In genomic region chr11:43569595-43569994, GRCm38 (mm10) we compare ENCODE assay signal across 8 mouse cellular contexts. TPM values are rescaled to one million over a fixed set of nuclear protein-coding genes. Genes with fewer than 3 reads are reported as not detected.
DNase-seq lines count a peak whose midpoint lies in the region; ATAC-seq and TF ChIP-seq lines count a peak whose summit lies in the region.

No protein-coding gene starts in this region.

- no peak for TF ChIP-seq CTCF in brain, embryonic 14.5 days (IDR thresholded peaks at IDR 0.05; ENCODE audit: borderline replicate concordance, extremely low read depth, insufficient read depth, insufficient read length)

- no peaks in the 10 kb centered on the region for H3K36me3 ChIP-seq in stomach, embryonic 16.5 days (ENCODE audit: control insufficient read depth, insufficient read depth, low read length)

- peaks cover 10% of the 10 kb centered on the region for H3K4me1 ChIP-seq in stomach, embryonic 16.5 days (ENCODE audit: control insufficient read depth, insufficient read depth, low read length)

- peak; percentile 90 for DNase-seq in MN1 (ENCODE audit: low spot score)
- peak; percentile 72 for DNase-seq in brain, embryonic 14.5 days (ENCODE audit: low read depth)
- DNase-seq in frontal cortex, postnatal 10 days (ENCODE audit: low spot score in 2 of 2), result peak; percentile 48 to 53
- DNase-seq in heart, postnatal 4 days, result peak; percentile 92
- DNase-seq in layer of hippocampus, postnatal 36 days, result peak; percentile 29 to 30
- DNase-seq in lung, postnatal 10 days, result peak; percentile 96
- DNase-seq in adipocyte (ENCODE audit: low spot score), result no peak

- peak overlapping the region; percentile 50; the same call in 1 of the 2 replicates for H3K27ac ChIP-seq in stomach, embryonic 16.5 days (ENCODE audit: low read length)

- no peak for TF ChIP-seq POLR2A in brain, embryonic 14.5 days (IDR thresholded peaks at IDR 0.05; ENCODE audit: borderline replicate concordance, extremely low read depth, insufficient read depth, insufficient read length, poor library complexity, severe bottlenecking)

- no peaks in the 10 kb centered on the region for H3K9me3 ChIP-seq in stomach, embryonic 16.5 days (replicated peaks; ENCODE audit: control insufficient read depth, low read length)

- H3K4me3 ChIP-seq in stomach, embryonic 16.5 days (replicated peaks; ENCODE audit: low read length), result no peak overlapping the region

- H3K9ac ChIP-seq in stomach, embryonic 16.5 days (ENCODE audit: low read length), result no peak overlapping the region

- H3K27me3 ChIP-seq in stomach, embryonic 16.5 days (ENCODE audit: control insufficient read depth, insufficient read depth, low read length), result no peaks in the 10 kb centered on the region

- H3K4me2 ChIP-seq in stomach, embryonic 16.5 days (ENCODE audit: low read depth, low read length), result no peak overlapping the region

- 63% methylated on average over 11 of the region's 11 CpGs for WGBS in stomach, embryonic 16.5 days

- ATAC-seq in stomach, embryonic 16.5 days (ENCODE audit: insufficient read depth, low FRiP score), result peak; percentile 51; the same call in 1 of the 2 replicates

RNA-seq across cellular contexts. Expression of gene 4933415A04Rik, which starts 17.2 kb away (rescaled TPM):
- 0.67 and 1.2 TPM in 2 replicates for polyA plus RNA-seq in brain, embryonic 14.5 days (2012; rRNA removed)
- total RNA-seq in heart, postnatal 4 days (2021), result 1 to 10 TPM; 3.3 to 3.8 TPM
- total RNA-seq in layer of hippocampus, postnatal 36 days (2021), result 1 to 10 TPM; 1.3 to 2.5 TPM
- 3.4 and 3.5 TPM in 2 replicates for polyA plus RNA-seq in stomach, embryonic 16.5 days (2015; fragmentation: Nextera tagmentation; extraction: Ambion mirVana)

RNA-seq across cellular contexts. Expression of gene Fabp6, which starts 31.7 kb away (rescaled TPM):
- polyA plus RNA-seq in brain, embryonic 14.5 days (2012; rRNA removed), result not detected in 2 replicates
- total RNA-seq in heart, postnatal 4 days (2021), result not detected
- total RNA-seq in layer of hippocampus, postnatal 36 days (2021), result not detected
- 3.1 and 3.2 TPM in 2 replicates for polyA plus RNA-seq in stomach, embryonic 16.5 days (2015; fragmentation: Nextera tagmentation; extraction: Ambion mirVana)

RNA-seq across cellular contexts. Expression of gene Ccnjl, which starts 41.0 kb away (rescaled TPM):
- 6.2 and 8.2 TPM in 2 replicates for polyA plus RNA-seq in brain, embryonic 14.5 days (2012; rRNA removed)
- 10 to 100 TPM; 10.4 to 12.0 TPM for total RNA-seq in heart, postnatal 4 days (2021)
- 10 to 100 TPM in 1 of 2 experiments, 1 to 10 TPM in 1; 8.3 to 11.3 TPM for total RNA-seq in layer of hippocampus, postnatal 36 days (2021)
- 9.9 and 11.0 TPM in 2 replicates for polyA plus RNA-seq in stomach, embryonic 16.5 days (2015; fragmentation: Nextera tagmentation; extraction: Ambion mirVana)
